Mouse (Mus musculus) forebrain, embryonic 16.5 days (tissue): ENCODE data around the gene Atxn1. TPM values are rescaled to one million over a fixed set of nuclear protein-coding genes. Genes with fewer than 3 reads are reported as not detected.

ENCODE experiments used
- ATAC-seq: fragments of 200-750 bp; cut with Nextera tagmentation; 2 replicates; pipeline ENCODE4 v1.8.0; 2017; ENCODE audit warnings: mild to moderate bottlenecking, moderate library complexity
- H3K27ac ChIP-seq: fragments of 300-500 bp; sonication (generic); 2 replicates; pipeline ENCODE4 v1.5.1; 2014; ENCODE audit warnings: low read length, control low read depth
- H3K27me3 ChIP-seq: fragments of 300-500 bp; sonication (generic); replicated peaks from 2 replicates; pipeline ENCODE4 v1.6.1; 2014; ENCODE audit warnings: low read length; ENCODE audit not compliant: control insufficient read depth, insufficient read depth
- H3K36me3 ChIP-seq: fragments of 300-500 bp; sonication (generic); 2 replicates; pipeline ENCODE4 v1.6.1; 2014; ENCODE audit not compliant: control insufficient read depth, insufficient read depth
- H3K4me1 ChIP-seq: fragments of 300-500 bp; sonication (generic); replicated peaks from 2 replicates; pipeline ENCODE4 v1.6.1; 2014; ENCODE audit warnings: low read length; ENCODE audit not compliant: control insufficient read depth, insufficient read depth
- H3K4me2 ChIP-seq: fragments of 300-500 bp; sonication (generic); 2 replicates; pipeline ENCODE4 v1.6.1; 2014; ENCODE audit warnings: mild to moderate bottlenecking, low read length, control low read depth
- H3K4me3 ChIP-seq: fragments of 300-500 bp; sonication (generic); replicated peaks from 2 replicates; pipeline ENCODE4 v1.5.1; 2014; ENCODE audit warnings: mild to moderate bottlenecking, low read length, control low read depth
- H3K9ac ChIP-seq: fragments of 300-500 bp; sonication (generic); replicated peaks from 2 replicates; pipeline ENCODE4 v1.6.1; 2014; ENCODE audit warnings: low read depth, low read length, control low read depth
- H3K9me3 ChIP-seq: fragments of 300-500 bp; sonication (generic); 2 replicates; pipeline ENCODE4 v1.6.1; 2016; ENCODE audit warnings: low read length; ENCODE audit not compliant: control insufficient read depth
- WGBS: fragments of 180-500 bp; shearing (Covaris S2); extraction: QIAGEN DNeasy Blood & Tissue Kit; methylation state at CpG from one replicate; pipeline ENCODE4 v1.1.7; 2014; 5-methylcytosine and 5-hydroxymethylcytosine counted together
- polyA plus RNA-seq: library from polyadenylated mRNA; unstranded; fragments of >200 nt; fragmentation: Nextera tagmentation; extraction: Ambion mirVana; gene quantifications from 2 replicates; pipeline ENCODE4 v1.2.1, GENCODE M21; 2015

Gene Atxn1
- polyA plus RNA-seq, 1 experiment from 2014 or later, result 15.3 TPM

- Histone ChIP-seq H3K4me3 (no peak overlapping the region), H3K4me2 (no peak overlapping the region), H3K27me3 (no peaks in the 10 kb centered on the region), H3K4me1 (0 out of 2 replicates have a peak, but pooled peaks cover 2% of the 10 kb centered on the region), H3K36me3 (0 out of 2 replicates have a peak, but pooled peaks cover 3% of the 10 kb centered on the region), H3K9me3 (no peaks in the 10 kb centered on the region), H3K27ac (no peak overlapping the region), H3K9ac (no peak overlapping the region)
- WGBS, result 97% methylated on average over 4 of the region's 4 CpGs
- no peak for ATAC-seq
These were observed 166.6 kb downstream of the Atxn1 start for GRCm38 (mm10) chr13:45798248-45798647.

GRCm38 (mm10) chr13:45797696-45798095, 167.1 kb downstream of the Atxn1 start:
- no peak overlapping the region for H3K4me2 ChIP-seq
- no peaks in the 10 kb centered on the region for H3K9me3 ChIP-seq
- 0 out of 2 replicates have a peak, but pooled peaks cover 2% of the 10 kb centered on the region for H3K4me1 ChIP-seq
- no peak overlapping the region for H3K27ac ChIP-seq
- 87% methylated on average over 6 of the region's 6 CpGs for WGBS
- H3K4me3 ChIP-seq, result no peak overlapping the region
- ATAC-seq, result no peak
- H3K36me3 ChIP-seq, result 0 out of 2 replicates have a peak, but pooled peaks cover 3% of the 10 kb centered on the region
- H3K27me3 ChIP-seq, result no peaks in the 10 kb centered on the region
- no peak overlapping the region for H3K9ac ChIP-seq

GRCm38 (mm10) chr13:45796286-45796685, 168.5 kb downstream of the Atxn1 start:
- H3K9ac ChIP-seq, result no peak overlapping the region
- no peak overlapping the region for H3K27ac ChIP-seq
- H3K4me3 ChIP-seq, result no peak overlapping the region
- H3K4me1 ChIP-seq, result no peaks in the 10 kb centered on the region
- 0 out of 2 replicates have a peak, but pooled peaks cover 3% of the 10 kb centered on the region for H3K36me3 ChIP-seq
- 90% methylated on average over 6 of the region's 6 CpGs for WGBS
- H3K27me3 ChIP-seq, result no peaks in the 10 kb centered on the region
- ATAC-seq, result no peak
- no peak overlapping the region for H3K4me2 ChIP-seq
- no peaks in the 10 kb centered on the region for H3K9me3 ChIP-seq

- H3K9ac ChIP-seq, result no peak overlapping the region
- no peak overlapping the region for H3K4me2 ChIP-seq
- 76% methylated on average over 3 of the region's 3 CpGs for WGBS
- H3K27me3 ChIP-seq, result no peaks in the 10 kb centered on the region
- ATAC-seq, result no peak
- no peak overlapping the region for H3K4me3 ChIP-seq
- no peaks in the 10 kb centered on the region for H3K9me3 ChIP-seq
- H3K36me3 ChIP-seq, result 0 out of 2 replicates have a peak, but pooled peaks cover 3% of the 10 kb centered on the region
- no peaks in the 10 kb centered on the region for H3K4me1 ChIP-seq
- no peak overlapping the region for H3K27ac ChIP-seq
These were observed 171.0 kb downstream of the Atxn1 start for GRCm38 (mm10) chr13:45793796-45794195.

GRCm38 (mm10) chr13:45786409-45786808, 178.4 kb downstream of the Atxn1 start:
- H3K4me2 ChIP-seq, result no peak overlapping the region
- ATAC-seq, result 0 out of 2 replicates have a peak, but pooled peaks have one; percentile 40
- no peak overlapping the region for H3K4me3 ChIP-seq
- no peaks in the 10 kb centered on the region for H3K36me3 ChIP-seq
- WGBS, result 86% methylated on average over 7 of the region's 7 CpGs
- H3K9me3 ChIP-seq, result no peaks in the 10 kb centered on the region
- no peak overlapping the region for H3K27ac ChIP-seq
- H3K27me3 ChIP-seq, result no peaks in the 10 kb centered on the region
- H3K9ac ChIP-seq, result no peak overlapping the region
- H3K4me1 ChIP-seq, result peaks cover 7% of the 10 kb centered on the region; the same call in 1 of the 2 replicates

- H3K27ac ChIP-seq, result no peak overlapping the region
- no peak overlapping the region for H3K4me2 ChIP-seq
- H3K4me1 ChIP-seq, result peaks cover 7% of the 10 kb centered on the region; the same call in 1 of the 2 replicates
- H3K4me3 ChIP-seq, result no peak overlapping the region
- H3K27me3 ChIP-seq, result no peaks in the 10 kb centered on the region
- WGBS, result 33% methylated on average over 10 of the region's 10 CpGs
- H3K9me3 ChIP-seq, result 0 out of 2 replicates have a peak, but pooled peaks cover 4% of the 10 kb centered on the region
- H3K36me3 ChIP-seq, result no peaks in the 10 kb centered on the region
- no peak for ATAC-seq
- no peak overlapping the region for H3K9ac ChIP-seq
These were observed 181.1 kb downstream of the Atxn1 start for GRCm38 (mm10) chr13:45783681-45784080.

- no peak overlapping the region for H3K9ac ChIP-seq
- no peaks in the 10 kb centered on the region for H3K27me3 ChIP-seq
- H3K4me2 ChIP-seq, result no peak overlapping the region
- 87% methylated on average over 5 of the region's 5 CpGs for WGBS
- H3K36me3 ChIP-seq, result no peaks in the 10 kb centered on the region
- ATAC-seq, result no peak
- 0 out of 2 replicates have a peak, but pooled peaks cover 4% of the 10 kb centered on the region for H3K9me3 ChIP-seq
- no peak overlapping the region for H3K4me3 ChIP-seq
- no peak overlapping the region for H3K27ac ChIP-seq
- peaks cover 14% of the 10 kb centered on the region for H3K4me1 ChIP-seq
These were observed 186.1 kb downstream of the Atxn1 start for GRCm38 (mm10) chr13:45778750-45779149.

GRCm38 (mm10) chr13:45778171-45778570, 186.6 kb downstream of the Atxn1 start:
- H3K4me2 ChIP-seq, result no peak overlapping the region
- H3K27me3 ChIP-seq, result no peaks in the 10 kb centered on the region
- ATAC-seq, result no peak
- peaks cover 16% of the 10 kb centered on the region for H3K4me1 ChIP-seq
- 16% methylated on average over 9 of the region's 9 CpGs for WGBS
- H3K36me3 ChIP-seq, result no peaks in the 10 kb centered on the region
- no peak overlapping the region for H3K4me3 ChIP-seq
- 0 out of 2 replicates have a peak, but pooled peaks cover 4% of the 10 kb centered on the region for H3K9me3 ChIP-seq
- no peak overlapping the region for H3K9ac ChIP-seq
- peak overlapping the region; percentile 39; the same call in 1 of the 2 replicates for H3K27ac ChIP-seq

- H3K27ac ChIP-seq, result no peak overlapping the region
- H3K27me3 ChIP-seq, result no peaks in the 10 kb centered on the region
- WGBS, result 95% methylated on average over 1 of the region's 1 CpGs
- H3K9ac ChIP-seq, result no peak overlapping the region
- no peak overlapping the region for H3K4me3 ChIP-seq
- no peak for ATAC-seq
- no peaks in the 10 kb centered on the region for H3K36me3 ChIP-seq
- H3K9me3 ChIP-seq, result 0 out of 2 replicates have a peak, but pooled peaks cover 4% of the 10 kb centered on the region
- H3K4me1 ChIP-seq, result peaks cover 19% of the 10 kb centered on the region
- no peak overlapping the region for H3K4me2 ChIP-seq
These were observed 189.3 kb downstream of the Atxn1 start for GRCm38 (mm10) chr13:45775516-45775915.
